Mouse (Mus musculus) regulatory T cell (primary cell): Measurements from ENCODE around the gene R3hcc1l.

Experiments
- in situ Hi-C: fragments of 300-600 bp; cut with MboI, MseI; formaldehyde crosslinking; loops from one replicate; pipeline ENCODE4 v1.15.1; 2025; ENCODE audit warnings: high pct_unique_total_duplicates

R3hcc1l gene

GRCm38 (mm10) chr19:42597286-42597685 is 78.7 kb downstream of the R3hcc1l start:
- in situ Hi-C loops, result loop anchor here (5.0 kb wide), 1 partner anchor 60 kb away; no protein-coding TSS in a partner anchor

- in situ Hi-C loops, result loop anchor here (5.0 kb wide), 1 partner anchor 59 kb away; no protein-coding TSS in a partner anchor
Observed at GRCm38 (mm10) chr19:42597896-42598295, 79.3 kb downstream of the R3hcc1l start.

- in situ Hi-C loops, result loop anchor here (5.0 kb wide), 1 partner anchor 57 kb away; no protein-coding TSS in a partner anchor
Observed at GRCm38 (mm10) chr19:42599891-42600290, 81.3 kb downstream of the R3hcc1l start.

GRCm38 (mm10) chr19:42600591-42600990 is 82.0 kb downstream of the R3hcc1l start:
- in situ Hi-C loops, result no loop called here

GRCm38 (mm10) chr19:42601445-42601844 is 82.9 kb downstream of the R3hcc1l start:
- in situ Hi-C loops, result no loop called here

- in situ Hi-C loops, result no loop called here
Observed at GRCm38 (mm10) chr19:42602041-42602440, 83.5 kb downstream of the R3hcc1l start.

- in situ Hi-C loops, result no loop called here
Observed at GRCm38 (mm10) chr19:42602576-42602975, 84.0 kb downstream of the R3hcc1l start.

GRCm38 (mm10) chr19:42608082-42608481 is 89.5 kb downstream of the R3hcc1l start:
- in situ Hi-C loops, result no loop called here

GRCm38 (mm10) chr19:42609716-42610115 is 91.2 kb downstream of the R3hcc1l start:
- in situ Hi-C loops, result no loop called here

GRCm38 (mm10) chr19:42611746-42612145 is 93.2 kb downstream of the R3hcc1l start:
- in situ Hi-C loops, result no loop called here

- in situ Hi-C loops, result no loop called here
Observed at GRCm38 (mm10) chr19:42612654-42613053, 94.1 kb downstream of the R3hcc1l start, which contains the start of gene Loxl4. Gene Loxl4 (minus strand): TSS chr19:42612813.

GRCm38 (mm10) chr19:42613116-42613515 is 94.6 kb downstream of the R3hcc1l start:
- in situ Hi-C loops, result no loop called here

GRCm38 (mm10) chr19:42613647-42614225 is 95.2 kb downstream of the R3hcc1l start:
- in situ Hi-C loops, result no loop called here

GRCm38 (mm10) chr19:42628068-42628467 is 109.5 kb downstream of the R3hcc1l start:
- in situ Hi-C loops, result no loop called here

- in situ Hi-C loops, result no loop called here
Observed at GRCm38 (mm10) chr19:42631541-42631961, 113.0 kb downstream of the R3hcc1l start.

- in situ Hi-C loops, result no loop called here
Observed at GRCm38 (mm10) chr19:42632301-42632700, 113.7 kb downstream of the R3hcc1l start.

GRCm38 (mm10) chr19:42633650-42634049 is 115.1 kb downstream of the R3hcc1l start:
- in situ Hi-C loops, result no loop called here

- in situ Hi-C loops, result no loop called here
Observed at GRCm38 (mm10) chr19:42636631-42637030, 118.1 kb downstream of the R3hcc1l start.

GRCm38 (mm10) chr19:42638604-42639481 is 120.3 kb downstream of the R3hcc1l start:
- in situ Hi-C loops, result no loop called here

- in situ Hi-C loops, result no loop called here
Observed at GRCm38 (mm10) chr19:42639544-42639943, 121.0 kb downstream of the R3hcc1l start.

GRCm38 (mm10) chr19:42640211-42640610 is 121.7 kb downstream of the R3hcc1l start:
- in situ Hi-C loops, result no loop called here
